Mouse (Mus musculus): ENCODE data around the gene Xlr3c. TPM values are rescaled to one million over a fixed set of nuclear protein-coding genes. Genes with fewer than 3 reads are reported as not detected.
"Not testable (repeated sequence)": the region's sequence is repeated elsewhere in the genome, so short reads cannot be mapped to it uniquely, and the experiment has no call there.

Xlr3c gene
- total RNA-seq (2021): under 1 TPM in 1 of 2 experiments, not detected in 1; 0.26 TPM
- long read RNA-seq, experiment 1: 0 reads
- long read RNA-seq, experiment 2: 0 reads

GRCm38 (mm10) chrX:73265270-73265669 is at the start of gene Xlr3c:
TSS of gene Xlr3c (minus strand) at chrX:73265390.
- not testable (repeated sequence) for DNase-seq

- peak; percentile 10 to 31 for DNase-seq
Observed at GRCm38 (mm10) chrX:73312522-73312921, 47.3 kb upstream of the Xlr3c start.

GRCm38 (mm10) chrX:73295745-73296144 is 30.6 kb upstream of the Xlr3c start:
- DNase-seq: not testable (repeated sequence)

GRCm38 (mm10) chrX:73292876-73293275 is 27.7 kb upstream of the Xlr3c start, which contains the start of the genes Xlr5a and Xlr5c:
TSS of gene Xlr5a (minus strand) at chrX:73292976.
TSS of gene Xlr5c (minus strand) at chrX:73292976.
- DNase-seq: not testable (repeated sequence)

- not testable (repeated sequence) for DNase-seq
Observed at GRCm38 (mm10) chrX:73262428-73262827, 2.8 kb downstream of the Xlr3c start.

GRCm38 (mm10) chrX:73242821-73243325 is 22.3 kb downstream of the Xlr3c start, which contains the start of gene Xlr4c:
TSS of gene Xlr4c (minus strand) at chrX:73243130.
- DNase-seq: not testable (repeated sequence)

GRCm38 (mm10) chrX:73229288-73229687 is 35.9 kb downstream of the Xlr3c start:
- DNase-seq: no peak

- peak; percentile 61 to 68 for DNase-seq
Observed at GRCm38 (mm10) chrX:73228606-73229214, 36.5 kb downstream of the Xlr3c start.

- peak; percentile 81 to 88 for DNase-seq
Observed at GRCm38 (mm10) chrX:73227914-73228605, 37.1 kb downstream of the Xlr3c start, which contains the start of gene F8a. TSS of gene F8a (plus strand) at chrX:73228291.

- DNase-seq: no peak
Observed at GRCm38 (mm10) chrX:73225365-73225764, 39.8 kb downstream of the Xlr3c start.

- DNase-seq: not testable (repeated sequence)
Observed at GRCm38 (mm10) chrX:73213819-73214564, 51.2 kb downstream of the Xlr3c start, which contains the start of gene Xlr4b. TSS of gene Xlr4b (plus strand) at chrX:73214333.

Other genes starting within 250 kb of the Xlr3c start
- gene Pnma5, start 228.3 kb downstream of the Xlr3c start, total RNA-seq (2021): under 1 TPM; 0.10 to 0.30 TPM
- under 1 TPM; 0.10 to 0.13 TPM for gene Pnma3, start 200.6 kb downstream of the Xlr3c start, total RNA-seq (2021)
- 1 to 10 TPM in 1 of 2 experiments, under 1 TPM in 1; 0.53 to 1.2 TPM for gene Xlr4a, start 182.9 kb downstream of the Xlr3c start, total RNA-seq (2021)
- under 1 TPM; 0.53 to 0.76 TPM for gene Xlr3a, start 168.3 kb downstream of the Xlr3c start, total RNA-seq (2021)
- gene Gm14685, start 148.3 kb downstream of the Xlr3c start, total RNA-seq (2021): under 1 TPM in 1 of 2 experiments, not detected in 1; 0.13 TPM
- gene Xlr5b, start 116.6 kb downstream of the Xlr3c start, total RNA-seq (2021): not detected
- under 1 TPM in 1 of 2 experiments, not detected in 1; 0.10 TPM for gene DXBay18, start 115.9 kb downstream of the Xlr3c start, total RNA-seq (2021)
- not detected for gene Spin2d, start 88.4 kb downstream of the Xlr3c start, total RNA-seq (2021)
- 10 to 100 TPM in 1 of 2 experiments, 1 to 10 TPM in 1; 5.4 to 10.2 TPM for gene Xlr3b, start 73.2 kb downstream of the Xlr3c start, total RNA-seq (2021)
- under 1 TPM in 1 of 2 experiments, not detected in 1; 0.63 TPM for gene Xlr4b, start 51.1 kb downstream of the Xlr3c start, total RNA-seq (2021)
- gene F8a, start 37.1 kb downstream of the Xlr3c start, total RNA-seq (2021): 10 to 100 TPM in 1 of 2 experiments, 1 to 10 TPM in 1; 9.0 to 10.1 TPM
- under 1 TPM in 1 of 2 experiments, not detected in 1; 0.99 TPM for gene Xlr4c, start 22.3 kb downstream of the Xlr3c start, total RNA-seq (2021)
- not detected for gene Xlr5a, start 27.6 kb upstream of the Xlr3c start, total RNA-seq (2021)
- gene Xlr5c, start 27.6 kb upstream of the Xlr3c start, total RNA-seq (2021): not detected
- not detected for gene Gm45015, start 71.5 kb upstream of the Xlr3c start, total RNA-seq (2021)
- gene Zfp275, start 77.2 kb upstream of the Xlr3c start, total RNA-seq (2021): 10 to 100 TPM; 22.5 to 24.5 TPM
- gene Gm18336, start 133.3 kb upstream of the Xlr3c start, total RNA-seq (2021): not detected
- under 1 TPM; 0.43 to 0.60 TPM for gene Zfp92, start 145.7 kb upstream of the Xlr3c start, total RNA-seq (2021)
- gene Trex2, start 170.0 kb upstream of the Xlr3c start, total RNA-seq (2021): not detected
- 10 to 100 TPM; 30.0 to 31.5 TPM for gene Haus7, start 193.7 kb upstream of the Xlr3c start, total RNA-seq (2021)
- gene Bgn, start 218.2 kb upstream of the Xlr3c start, total RNA-seq (2021): 100 to 1,000 TPM; 251 to 260 TPM
- gene Atp2b3, start 237.7 kb upstream of the Xlr3c start, total RNA-seq (2021): 10 to 100 TPM; 34.9 to 52.5 TPM

Data from adrenal gland, postnatal 36 days (tissue).